Mouse (Mus musculus): ENCODE measurements around the gene Cycs.

DNA sequence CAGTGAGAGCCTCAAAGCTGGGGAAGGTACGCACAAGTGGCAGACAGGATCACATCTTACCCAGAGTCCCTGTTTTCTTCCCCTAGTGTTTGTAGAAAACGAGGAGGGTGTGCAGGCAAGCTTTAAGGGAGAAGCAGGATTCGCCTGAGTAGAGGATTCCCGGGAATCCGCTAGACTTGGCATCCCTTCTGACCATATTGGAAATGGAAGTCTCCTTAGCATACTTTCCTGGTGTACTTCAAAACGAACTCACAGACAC, 588 bp upstream of the Cycs start:
- no peak for TF ChIP-seq CTCF (IDR thresholded peaks at IDR 0.05; ENCODE audit: low read depth)
- no peak for TF ChIP-seq EP300 (IDR thresholded peaks at IDR 0.05; ENCODE audit: low read depth)

Data from liver, embryonic 14.5 days (tissue).